Mouse (Mus musculus) common myeloid progenitor, adult 5-6 weeks (primary cell): ENCODE results near the gene Nanos3. TPM values are rescaled to one million over a fixed set of nuclear protein-coding genes. Genes with fewer than 3 reads are reported as not detected.

Source experiments
- ATAC-seq: replicated peaks from 2 replicates; pipeline ENCODE4 v1.8.0; 2016; ENCODE audit warnings: low read depth, mild to moderate bottlenecking, moderate TSS enrichment, inconsistent platforms; ENCODE audit not compliant: poor library complexity, severe bottlenecking
- total RNA-seq: library from RNA; stranded (forward); fragments of 200-1000, 187-1606 nt; gene quantifications from 2 replicates; pipeline ENCODE4 v1.2.3, GENCODE M21; 2017

Gene Nanos3
- total RNA-seq, 1 experiment from 2014 or later, result not detected

GRCm38 (mm10) chr8:84184085-84185043, 653 bp downstream of the Nanos3 start:
- ATAC-seq, result no peak

- ATAC-seq, result no peak
Observed at GRCm38 (mm10) chr8:84183261-84184084, 1.5 kb downstream of the Nanos3 start.

- ATAC-seq, result no peak
Observed at GRCm38 (mm10) chr8:84182833-84183232, 2.2 kb downstream of the Nanos3 start.

- ATAC-seq, result peak; percentile 50
Observed at GRCm38 (mm10) chr8:84180530-84181190, 4.4 kb downstream of the Nanos3 start.

- ATAC-seq, result no peak
Observed at GRCm38 (mm10) chr8:84179946-84180345, 5.1 kb downstream of the Nanos3 start.

- no peak for ATAC-seq
Observed at GRCm38 (mm10) chr8:84178592-84178991, 6.4 kb downstream of the Nanos3 start.

- no peak for ATAC-seq
Observed at GRCm38 (mm10) chr8:84177405-84177804, 7.6 kb downstream of the Nanos3 start.

- ATAC-seq, result peak; percentile 55; the same call in 1 of the 2 replicates
Observed at GRCm38 (mm10) chr8:84176560-84176959, 8.5 kb downstream of the Nanos3 start.

GRCm38 (mm10) chr8:84173861-84174260, 11.2 kb downstream of the Nanos3 start:
- 0 out of 2 replicates have a peak, but pooled peaks have one; percentile 22 for ATAC-seq

GRCm38 (mm10) chr8:84170096-84170495, 14.9 kb downstream of the Nanos3 start:
- no peak for ATAC-seq

- ATAC-seq, result peak; percentile 25; the same call in 1 of the 2 replicates
Observed at GRCm38 (mm10) chr8:84167696-84168095, 17.3 kb downstream of the Nanos3 start.

GRCm38 (mm10) chr8:84157620-84158019, 27.4 kb downstream of the Nanos3 start:
- ATAC-seq, result no peak

GRCm38 (mm10) chr8:84149181-84149580, 35.8 kb downstream of the Nanos3 start:
- ATAC-seq, result no peak

- ATAC-seq, result no peak
Observed at GRCm38 (mm10) chr8:84148531-84148850, 36.5 kb downstream of the Nanos3 start.

- peak; percentile 97 for ATAC-seq
Observed at GRCm38 (mm10) chr8:84147769-84148530, 37.1 kb downstream of the Nanos3 start, which contains the start of the genes Cc2d1a and 4930432K21Rik. Gene Cc2d1a, minus strand, starts transcription at chr8:84147936. Gene 4930432K21Rik, plus strand, starts transcription at chr8:84148025.

- no peak for ATAC-seq
Observed at GRCm38 (mm10) chr8:84147324-84147766, 37.7 kb downstream of the Nanos3 start.

GRCm38 (mm10) chr8:84144636-84145245, 40.3 kb downstream of the Nanos3 start:
- ATAC-seq, result no peak

- no peak for ATAC-seq
Observed at GRCm38 (mm10) chr8:84140838-84141237, 44.2 kb downstream of the Nanos3 start.

GRCm38 (mm10) chr8:84137848-84138247, 47.2 kb downstream of the Nanos3 start:
- no peak for ATAC-seq
